Mouse (Mus musculus) erythroblast, embryonic 14.5 days (primary cell): ENCODE measurements around the gene B230219D22Rik. TPM values are rescaled to one million over a fixed set of nuclear protein-coding genes. Genes with fewer than 3 reads are reported as not detected.

Experiments
- H3K27me3 ChIP-seq: 2 replicates; pipeline ENCODE4 v1.6.1; 2012; ENCODE audit warnings: inconsistent platforms; ENCODE audit not compliant: control insufficient read depth
- H3K36me3 ChIP-seq: 2 replicates; pipeline ENCODE4 v1.6.1; 2012; ENCODE audit warnings: mild to moderate bottlenecking, inconsistent platforms; ENCODE audit not compliant: control insufficient read depth
- H3K4me1 ChIP-seq: 2 replicates; pipeline ENCODE4 v1.6.1; 2012; ENCODE audit warnings: inconsistent platforms; ENCODE audit not compliant: control insufficient read depth
- H3K4me3 ChIP-seq: replicated peaks from 2 replicates; pipeline ENCODE3; 2012; ENCODE audit warnings: moderate library complexity, mild to moderate bottlenecking, inconsistent platforms
- H3K9me3 ChIP-seq: 2 replicates; pipeline ENCODE4 v1.6.1; 2012; ENCODE audit warnings: low read length, inconsistent platforms, mixed read lengths; ENCODE audit not compliant: control insufficient read depth
- GATA1 ChIP-seq: IDR thresholded peaks from 2 replicates; pipeline ENCODE4 v1.6.1; 2012; ENCODE audit warnings: low read length, inconsistent platforms, mixed read lengths
- TAL1 ChIP-seq: IDR thresholded peaks from 3 replicates; pipeline ENCODE4 v1.6.1; 2012; ENCODE audit warnings: low read length, inconsistent platforms, mixed read lengths
- polyA plus RNA-seq: library from polyadenylated mRNA; stranded (reverse); fragments of >175 nt; gene quantifications from 2 replicates; pipeline ENCODE4 v1.2.3, GENCODE M21; 2012

B230219D22Rik gene
- polyA plus RNA-seq, 1 experiment, result 0.18 TPM

- Histone ChIP-seq H3K36me3 (peaks cover 12% of the 10 kb centered on the region), H3K27me3 (no peaks in the 10 kb centered on the region), H3K4me3 (no peak overlapping the region), H3K9me3 (no peaks in the 10 kb centered on the region; the same call in 1 of the 2 replicates), H3K4me1 (no peaks in the 10 kb centered on the region)
- no peak for TF ChIP-seq TAL1
- no peak for TF ChIP-seq GATA1
Measured at GRCm38 (mm10) chr13:55742306-55742705, 49.4 kb downstream of the B230219D22Rik start.

Other genes starting within 250 kb of the B230219D22Rik start
- 9.5 and 10.2 TPM in 2 replicates for gene Grk6, start 248.1 kb upstream of the B230219D22Rik start, polyA plus RNA-seq
- 0.08 and 0.23 TPM in 2 replicates for gene Prr7, start 228.9 kb upstream of the B230219D22Rik start, polyA plus RNA-seq
- gene Dbn1, start 205.0 kb upstream of the B230219D22Rik start, polyA plus RNA-seq, result 0.05 and 0.06 TPM in 2 replicates
- 1.9 and 3.0 TPM in 2 replicates for gene Pdlim7, start 179.4 kb upstream of the B230219D22Rik start, polyA plus RNA-seq
- gene Dok3, start 163.8 kb upstream of the B230219D22Rik start, polyA plus RNA-seq, result 0.54 and 0.67 TPM in 2 replicates
- gene Ddx41, start 156.5 kb upstream of the B230219D22Rik start, polyA plus RNA-seq, result 4.7 and 5.2 TPM in 2 replicates
- gene Fam193b, start 122.0 kb upstream of the B230219D22Rik start, polyA plus RNA-seq, result 9.1 and 10.2 TPM in 2 replicates
- gene Tmed9, start 119.4 kb upstream of the B230219D22Rik start, polyA plus RNA-seq, result 9.5 and 12.0 TPM in 2 replicates
- gene B4galt7, start 93.2 kb upstream of the B230219D22Rik start, polyA plus RNA-seq, result 0.39 and 0.50 TPM in 2 replicates
- gene Caml, start 70.1 kb upstream of the B230219D22Rik start, polyA plus RNA-seq, result 1.9 and 2.3 TPM in 2 replicates
- gene Ddx46, start 58.1 kb upstream of the B230219D22Rik start, polyA plus RNA-seq, result 1.9 and 2.0 TPM in 2 replicates
- gene Txndc15, start 21.5 kb downstream of the B230219D22Rik start, polyA plus RNA-seq, result 0.82 and 0.99 TPM in 2 replicates
- 6.2 and 8.4 TPM in 2 replicates for gene Pcbd2, start 34.2 kb downstream of the B230219D22Rik start, polyA plus RNA-seq
- gene Catsper3, start 91.4 kb downstream of the B230219D22Rik start, polyA plus RNA-seq, result not detected in 2 replicates
- gene Pitx1, start 143.1 kb downstream of the B230219D22Rik start, polyA plus RNA-seq, result 0.02 TPM in 1 of 2 replicates, not detected in the other